9 mouse cellular contexts compared by ENCODE assay signal in the genomic region with DNA sequence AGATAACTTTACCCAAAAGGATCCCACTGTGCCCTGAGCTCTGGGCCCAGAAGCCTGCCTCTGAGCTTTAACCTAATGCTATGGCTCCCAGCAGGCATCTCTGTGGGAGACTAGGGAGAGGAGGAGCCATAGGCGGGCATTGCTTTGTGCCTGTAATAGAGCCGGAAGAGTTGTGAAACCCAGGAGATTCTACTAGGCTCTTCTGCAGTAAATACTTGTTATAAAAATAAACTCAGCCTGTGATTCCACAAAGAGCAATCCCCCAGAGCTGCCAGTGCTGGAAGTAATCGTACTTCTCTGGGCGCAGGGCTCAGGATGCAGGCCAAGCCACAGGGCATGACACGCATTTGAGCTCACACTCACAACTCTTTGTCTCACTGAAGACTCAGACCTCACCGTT.
DNase-seq lines count a peak whose midpoint lies in the region; ATAC-seq lines count a peak whose summit lies in the region.
"Had no signal": no experiment of that assay in that cellular context is flagged by ENCODE, and none has a peak within 500 bp of the region (broad histone marks: within the 10 kb centered on the region; RNA-seq: fewer than 3 reads in every experiment).

No protein-coding gene starts in this region.

- no peaks in the 10 kb centered on the region for H3K27me3 ChIP-seq in heart, embryonic 13.5 days (replicated peaks)
- no peaks in the 10 kb centered on the region for H3K27me3 ChIP-seq in embryonic facial prominence, embryonic 14.5 days (replicated peaks; ENCODE audit: control insufficient read depth, insufficient read depth, low read length)
- H3K27me3 ChIP-seq in hindbrain, embryonic 14.5 days (ENCODE audit: control insufficient read depth, insufficient read depth, low read length): no peaks in the 10 kb centered on the region

- no peaks in the 10 kb centered on the region for H3K9me3 ChIP-seq in heart, embryonic 13.5 days
- no peaks in the 10 kb centered on the region for H3K9me3 ChIP-seq in embryonic facial prominence, embryonic 14.5 days (ENCODE audit: control insufficient read depth, low read length)
- H3K9me3 ChIP-seq in hindbrain, embryonic 14.5 days (ENCODE audit: control insufficient read depth, low read length): no peaks in the 10 kb centered on the region
- H3K9me3 ChIP-seq: midbrain, embryonic 12.5 days had no signal

- 44% methylated on average over 6 of the region's 6 CpGs for whole genome bisulfite sequencing in heart, embryonic 13.5 days
- 25% methylated on average over 6 of the region's 6 CpGs for WGBS in embryonic facial prominence, embryonic 14.5 days
- WGBS in hindbrain, embryonic 14.5 days: 20% methylated on average over 6 of the region's 6 CpGs

- H3K9ac ChIP-seq in heart, embryonic 13.5 days: no peak overlapping the region
- no peak overlapping the region for H3K9ac ChIP-seq in embryonic facial prominence, embryonic 14.5 days (ENCODE audit: low read depth, low read length)
- no peak overlapping the region for H3K9ac ChIP-seq in hindbrain, embryonic 14.5 days
- H3K9ac ChIP-seq: midbrain, embryonic 12.5 days had no signal

- no peak for ATAC-seq in heart, embryonic 13.5 days (ENCODE audit: extremely low read depth, insufficient number of reproducible peaks, low FRiP score, low TSS enrichment)
- ATAC-seq in embryonic facial prominence, embryonic 14.5 days (ENCODE audit: low read depth): no peak
- ATAC-seq in hindbrain, embryonic 14.5 days (ENCODE audit: low FRiP score): no peak

- H3K4me2 ChIP-seq in heart, embryonic 13.5 days: no peak overlapping the region
- H3K4me2 ChIP-seq in embryonic facial prominence, embryonic 14.5 days (ENCODE audit: low read depth, low read length): no peak overlapping the region
- H3K4me2 ChIP-seq in hindbrain, embryonic 14.5 days (replicated peaks): no peak overlapping the region
- H3K4me2 ChIP-seq: midbrain, embryonic 12.5 days had no signal

- peaks cover 38% of the 10 kb centered on the region for H3K4me1 ChIP-seq in heart, embryonic 13.5 days
- H3K4me1 ChIP-seq in embryonic facial prominence, embryonic 14.5 days (ENCODE audit: control insufficient read depth, insufficient read depth, low read length): peaks cover 47% of the 10 kb centered on the region
- peaks cover 28% of the 10 kb centered on the region for H3K4me1 ChIP-seq in hindbrain, embryonic 14.5 days (replicated peaks; ENCODE audit: control insufficient read depth, insufficient read depth, low read length)

- no peak for DNase-seq in heart, postnatal 4 days
- DNase-seq in 3T3-L1 (ENCODE audit: low read depth, low spot score): peak; percentile 86
- DNase-seq in embryonic facial prominence, embryonic 14.5 days (ENCODE audit: low spot score): peak; percentile 73
- no peak for DNase-seq in hindbrain, embryonic 14.5 days (ENCODE audit: low spot score)
- no peak for DNase-seq in cerebellum, postnatal 14 days
- DNase-seq in right cerebral cortex, postnatal 36 days (ENCODE audit: low spot score in 2 of 2): no peak
- no peak for DNase-seq in left cerebral cortex, adult 11 months (ENCODE audit: low spot score)

- no peaks in the 10 kb centered on the region for H3K36me3 ChIP-seq in heart, embryonic 13.5 days
- H3K36me3 ChIP-seq in embryonic facial prominence, embryonic 14.5 days (ENCODE audit: control insufficient read depth, insufficient read depth, low read length): no peaks in the 10 kb centered on the region
- H3K36me3 ChIP-seq in hindbrain, embryonic 14.5 days (replicated peaks; ENCODE audit: control insufficient read depth, insufficient read depth): no peaks in the 10 kb centered on the region
- H3K36me3 ChIP-seq: midbrain, embryonic 12.5 days had no signal

- no peak overlapping the region for H3K4me3 ChIP-seq in heart, embryonic 13.5 days
- H3K4me3 ChIP-seq in embryonic facial prominence, embryonic 14.5 days (ENCODE audit: low read depth, low read length): no peak overlapping the region
- H3K4me3 ChIP-seq in hindbrain, embryonic 14.5 days (replicated peaks; ENCODE audit: low read length): no peak overlapping the region
- H3K4me3 ChIP-seq: midbrain, embryonic 12.5 days had no signal

- peak overlapping the region; percentile 42 for H3K27ac ChIP-seq in heart, embryonic 13.5 days (replicated peaks)
- peak overlapping the region; percentile 64 for H3K27ac ChIP-seq in embryonic facial prominence, embryonic 14.5 days (replicated peaks; ENCODE audit: low read depth, low read length)
- 0 out of 2 replicates have a peak overlapping the region, but pooled peaks have one; percentile 1 for H3K27ac ChIP-seq in hindbrain, embryonic 14.5 days
- H3K27ac ChIP-seq: midbrain, embryonic 12.5 days had no signal

Comparison
In these comparisons a context has a peak if more than half of its experiments do, and no peak if none do; other contexts are left out.
1. H3K27ac ChIP-seq: peak in every context shown above with its lines; median percentile 64 in embryonic facial prominence, embryonic 14.5 days; 42 in heart, embryonic 13.5 days; 1 in hindbrain, embryonic 14.5 days.
2. DNase-seq: peak in 3T3-L1 (single experiment) and embryonic facial prominence, embryonic 14.5 days (single experiment); none in heart, postnatal 4 days (single experiment), hindbrain, embryonic 14.5 days (single experiment), cerebellum, postnatal 14 days (0 of 2), right cerebral cortex, postnatal 36 days (0 of 2) and left cerebral cortex, adult 11 months (single experiment).